Mouse (Mus musculus) embryonic fibroblast, embryonic 13.5 days (primary cell): ENCODE measurements at regions not wholly inside any gene's neighbourhood (a gene's known extent, or its start where the extent isn't known, plus 50 kb on each side); places are given as distances from the start of the nearest gene placed in this dataset.

Experiments
- CTCF ChIP-seq: IDR thresholded peaks from 2 replicates; pipeline ENCODE4 v1.5.1; 2011; ENCODE audit warnings: mild to moderate bottlenecking, control low read depth, low read length, moderate library complexity, borderline replicate concordance; ENCODE audit not compliant: insufficient read depth
- POLR2A ChIP-seq: IDR thresholded peaks from 2 replicates; pipeline ENCODE4 v1.6.1; 2011; ENCODE audit warnings: low read depth, mild to moderate bottlenecking, control low read depth, low read length, moderate library complexity

DNA sequence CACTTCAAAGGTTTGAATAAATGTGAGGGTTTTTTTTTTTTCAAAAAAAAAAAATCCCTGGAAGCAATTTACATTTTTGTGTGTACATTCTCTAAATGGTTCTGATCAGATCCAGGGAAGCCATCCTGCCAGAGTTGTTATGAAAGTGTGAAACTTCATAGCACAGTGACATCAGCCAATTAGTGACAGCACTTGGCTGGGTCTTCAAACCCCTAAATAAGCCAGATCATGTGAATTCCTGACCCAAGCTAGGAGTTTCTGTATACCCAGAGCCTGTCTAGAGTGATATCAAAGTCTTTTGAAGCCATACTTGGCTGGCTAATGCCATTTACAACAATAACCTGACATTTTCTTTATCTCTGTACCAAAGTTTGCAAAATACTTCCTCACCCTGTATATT lies 151.6 kb upstream of the Kirrel3 start:
- TF ChIP-seq CTCF (no peak), POLR2A (no peak)
